Mouse (Mus musculus) hindbrain, postnatal 0 days (tissue): ENCODE measurements around the gene Gigyf1. TPM values are rescaled to one million over a fixed set of nuclear protein-coding genes. Genes with fewer than 3 reads are reported as not detected.

Source experiments
- ATAC-seq: fragments of 200-750 bp; cut with Nextera tagmentation; 2 replicates; pipeline ENCODE4 v1.8.0; 2017; ENCODE audit warnings: mild to moderate bottlenecking, moderate TSS enrichment, moderate library complexity
- DNase-seq: peaks from one replicate; pipeline ENCODE4 v3.0.0-alpha.2; 2015; ENCODE audit warnings: low spot score
- H3K27ac ChIP-seq: fragments of 300-500 bp; sonication (generic); 2 replicates; pipeline ENCODE4 v1.5.1; 2014; ENCODE audit warnings: mild to moderate bottlenecking
- H3K27me3 ChIP-seq: fragments of 300-500 bp; sonication (generic); 2 replicates; pipeline ENCODE4 v1.6.1; 2014; ENCODE audit warnings: low read length, mixed read lengths; ENCODE audit not compliant: insufficient read depth
- H3K36me3 ChIP-seq: fragments of 300-500 bp; sonication (generic); 2 replicates; pipeline ENCODE4 v1.6.1; 2014; ENCODE audit warnings: low read length, mixed read lengths; ENCODE audit not compliant: insufficient read depth
- H3K4me1 ChIP-seq: fragments of 300-500 bp; sonication (generic); 2 replicates; pipeline ENCODE4 v1.6.1; 2014; ENCODE audit warnings: antibody characterized with exemption, low read length, mixed read lengths; ENCODE audit not compliant: insufficient read depth
- H3K4me2 ChIP-seq: fragments of 300-500 bp; sonication (generic); 2 replicates; pipeline ENCODE4 v1.6.1; 2014; ENCODE audit warnings: low read depth, mild to moderate bottlenecking, low read length, moderate library complexity, mixed read lengths
- H3K4me3 ChIP-seq: fragments of 300-500 bp; sonication (generic); 2 replicates; pipeline ENCODE4 v1.5.1; 2014; ENCODE audit warnings: low read length
- H3K9ac ChIP-seq: fragments of 300-500 bp; sonication (generic); replicated peaks from 2 replicates; pipeline ENCODE4 v1.6.1; 2014; ENCODE audit warnings: mild to moderate bottlenecking, low read length, moderate library complexity, mixed read lengths
- H3K9me3 ChIP-seq: fragments of 300-500 bp; sonication (generic); 2 replicates; pipeline ENCODE4 v1.6.1; 2016; ENCODE audit warnings: low read length, mixed read lengths
- CTCF ChIP-seq: IDR thresholded peaks from 2 replicates; pipeline ENCODE4 v1.5.1; 2016; ENCODE audit warnings: antibody characterized with exemption, control low read depth, low read depth
- WGBS: fragments of 180-500 bp; shearing (Covaris S2); extraction: QIAGEN DNeasy Blood & Tissue Kit; methylation state at CpG from one replicate; pipeline ENCODE4 v1.1.7; 2014; 5-methylcytosine and 5-hydroxymethylcytosine counted together
- polyA plus RNA-seq: library from polyadenylated mRNA; unstranded; fragments of >200 nt; fragmentation: Nextera tagmentation; extraction: Ambion mirVana; gene quantifications from 2 replicates; pipeline ENCODE4 v1.2.1, GENCODE M21; 2015
- total RNA-seq: library from RNA; depleted of rRNA; stranded (reverse); fragments of >200 nt; gene quantifications from 2 replicates; pipeline ENCODE4 v1.2.3, GENCODE M21; 2014

Gene Gigyf1
- total and polyA plus RNA-seq, 2 experiments from 2014 or later, result 15.1 to 20.3 TPM

- DNase-seq (no peak), ATAC-seq (no peak)
- TF ChIP-seq CTCF, result no peak
- peaks cover 5% of the 10 kb centered on the region for H3K36me3 ChIP-seq
- WGBS, result 61% methylated on average over 12 of the region's 12 CpGs
- H3K9ac ChIP-seq, result no peak overlapping the region
- H3K27ac ChIP-seq, result no peak overlapping the region
- H3K9me3 ChIP-seq, result no peaks in the 10 kb centered on the region
- no peak overlapping the region for H3K4me3 ChIP-seq
- no peak overlapping the region for H3K4me2 ChIP-seq
- peaks cover 16% of the 10 kb centered on the region; the same call in 1 of the 2 replicates for H3K4me1 ChIP-seq
- H3K27me3 ChIP-seq, result no peaks in the 10 kb centered on the region
Observed at GRCm38 (mm10) chr5:137513951-137514721, 4.2 kb upstream of the Gigyf1 start.

GRCm38 (mm10) chr5:137514811-137515210 is 3.5 kb upstream of the Gigyf1 start:
- no peak overlapping the region for H3K4me3 ChIP-seq
- H3K36me3 ChIP-seq, result peaks cover 11% of the 10 kb centered on the region
- no peak overlapping the region for H3K27ac ChIP-seq
- no peaks in the 10 kb centered on the region for H3K9me3 ChIP-seq
- H3K27me3 ChIP-seq, result no peaks in the 10 kb centered on the region
- 91% methylated on average over 3 of the region's 3 CpGs for WGBS
- no peak for TF ChIP-seq CTCF
- peaks cover 16% of the 10 kb centered on the region; the same call in 1 of the 2 replicates for H3K4me1 ChIP-seq
- ATAC-seq (no peak), DNase-seq (no peak)
- H3K9ac ChIP-seq, result 0 out of 2 replicates have a peak overlapping the region, but pooled peaks have one; percentile 13
- H3K4me2 ChIP-seq, result no peak overlapping the region

- H3K27ac ChIP-seq, result no peak overlapping the region
- peaks cover 58% of the 10 kb centered on the region for H3K36me3 ChIP-seq
- no peaks in the 10 kb centered on the region for H3K9me3 ChIP-seq
- WGBS, result 86% methylated on average over 27 of the region's 27 CpGs
- no peak overlapping the region for H3K4me3 ChIP-seq
- DNase-seq (no peak), ATAC-seq (no peak)
- no peaks in the 10 kb centered on the region for H3K4me1 ChIP-seq
- H3K27me3 ChIP-seq, result no peaks in the 10 kb centered on the region
- TF ChIP-seq CTCF, result no peak
- no peak overlapping the region for H3K4me2 ChIP-seq
- H3K9ac ChIP-seq, result no peak overlapping the region
Observed at GRCm38 (mm10) chr5:137519691-137520550, 1.6 kb downstream of the Gigyf1 start.

- ATAC-seq (no peak), DNase-seq (no peak)
- H3K27ac ChIP-seq, result no peak overlapping the region
- H3K36me3 ChIP-seq, result peaks cover 58% of the 10 kb centered on the region
- no peak overlapping the region for H3K4me2 ChIP-seq
- no peaks in the 10 kb centered on the region for H3K9me3 ChIP-seq
- no peaks in the 10 kb centered on the region for H3K27me3 ChIP-seq
- H3K4me1 ChIP-seq, result peaks cover 3% of the 10 kb centered on the region; the same call in 1 of the 2 replicates
- no peak for TF ChIP-seq CTCF
- H3K9ac ChIP-seq, result no peak overlapping the region
- WGBS, result 77% methylated on average over 9 of the region's 9 CpGs
- no peak overlapping the region for H3K4me3 ChIP-seq
Observed at GRCm38 (mm10) chr5:137521861-137522260, 3.5 kb downstream of the Gigyf1 start.

GRCm38 (mm10) chr5:137522711-137523110 is 4.4 kb downstream of the Gigyf1 start:
- H3K4me2 ChIP-seq, result no peak overlapping the region
- no peak for ATAC-seq
- H3K36me3 ChIP-seq, result peaks cover 58% of the 10 kb centered on the region
- H3K27ac ChIP-seq, result no peak overlapping the region
- peak; percentile 20; the same call in 1 of the 2 replicates for TF ChIP-seq CTCF
- WGBS, result 68% methylated on average over 11 of the region's 11 CpGs
- no peak overlapping the region for H3K9ac ChIP-seq
- H3K27me3 ChIP-seq, result no peaks in the 10 kb centered on the region
- H3K9me3 ChIP-seq, result no peaks in the 10 kb centered on the region
- H3K4me1 ChIP-seq, result peaks cover 3% of the 10 kb centered on the region; the same call in 1 of the 2 replicates
- no peak for DNase-seq
- H3K4me3 ChIP-seq, result no peak overlapping the region

GRCm38 (mm10) chr5:137523396-137524250 is 5.3 kb downstream of the Gigyf1 start:
- 78% methylated on average over 25 of the region's 25 CpGs for WGBS
- Histone ChIP-seq H3K4me3 (no peak overlapping the region), H3K4me2 (no peak overlapping the region), H3K9ac (no peak overlapping the region), H3K9me3 (no peaks in the 10 kb centered on the region), H3K27me3 (no peaks in the 10 kb centered on the region), H3K36me3 (peaks cover 63% of the 10 kb centered on the region), H3K4me1 (peaks cover 3% of the 10 kb centered on the region; the same call in 1 of the 2 replicates), H3K27ac (no peak overlapping the region; the same call in 1 of the 2 replicates)
- ATAC-seq (no peak; the same call in 1 of the 2 replicates), DNase-seq (peak; percentile 24)
- peak; percentile 44 for TF ChIP-seq CTCF
